In the genomic region with DNA sequence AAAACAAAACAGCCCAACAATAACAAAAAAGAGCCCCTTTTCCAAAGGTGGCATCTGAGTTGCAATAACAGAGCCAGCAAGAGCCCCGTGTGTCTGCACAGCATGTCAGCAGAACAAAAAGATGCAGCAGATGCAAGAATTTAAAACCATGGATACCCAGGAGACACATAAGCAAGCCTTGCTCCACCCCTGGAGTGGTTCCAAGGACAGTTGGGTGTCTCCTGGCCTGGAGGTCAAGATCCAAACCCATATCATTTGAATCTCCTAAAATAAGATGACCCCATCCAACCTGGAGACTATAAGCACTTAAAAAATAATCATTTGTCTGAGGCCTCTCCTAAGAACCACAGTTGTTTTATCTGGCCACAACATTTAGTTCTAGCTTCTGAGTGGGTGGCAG, we compare ENCODE assay signal across 26 mouse cellular contexts.
DNase-seq lines count a peak whose midpoint lies in the region; ATAC-seq lines count a peak whose summit lies in the region.
"Had no signal": no experiment of that assay in that cellular context is flagged by ENCODE, and none has a peak within 500 bp of the region (broad histone marks: within the 10 kb centered on the region; RNA-seq: fewer than 3 reads in every experiment).

No protein-coding gene starts in this region.

- no peaks in the 10 kb centered on the region for H3K27me3 ChIP-seq in embryonic facial prominence, embryonic 15.5 days
- peaks cover 14% of the 10 kb centered on the region; the same call in 1 of the 2 replicates for H3K27me3 ChIP-seq in embryonic facial prominence, embryonic 10.5 days (replicated peaks; ENCODE audit: low read depth, poor library complexity, severe bottlenecking)
- H3K27me3 ChIP-seq in midbrain, embryonic 11.5 days (ENCODE audit: control insufficient read depth, insufficient read depth, low read length): no peaks in the 10 kb centered on the region
- H3K27me3 ChIP-seq in midbrain, embryonic 14.5 days (ENCODE audit: control insufficient read depth, insufficient read depth, low read length): no peaks in the 10 kb centered on the region
- no peaks in the 10 kb centered on the region for H3K27me3 ChIP-seq in liver, embryonic 12.5 days (replicated peaks)
- H3K27me3 ChIP-seq: heart, embryonic 12.5 days; heart, embryonic 15.5 days; intestine, embryonic 15.5 days; Patski had no signal

- no peak overlapping the region for H3K4me2 ChIP-seq in embryonic facial prominence, embryonic 15.5 days (replicated peaks)
- no peak overlapping the region for H3K4me2 ChIP-seq in midbrain, embryonic 11.5 days
- no peak overlapping the region for H3K4me2 ChIP-seq in midbrain, embryonic 14.5 days (ENCODE audit: low read length)
- H3K4me2 ChIP-seq in liver, embryonic 12.5 days: no peak overlapping the region
- H3K4me2 ChIP-seq: heart, embryonic 12.5 days; heart, embryonic 15.5 days; hindbrain, embryonic 13.5 days; intestine, embryonic 15.5 days had no signal

- 54% methylated on average over 1 of the region's 1 CpGs for WGBS in embryonic facial prominence, embryonic 15.5 days
- WGBS in embryonic facial prominence, embryonic 10.5 days: 69% methylated on average over 1 of the region's 1 CpGs
- 55% methylated on average over 1 of the region's 1 CpGs for WGBS in midbrain, embryonic 11.5 days
- 32% methylated on average over 1 of the region's 1 CpGs for WGBS in midbrain, embryonic 14.5 days
- WGBS in liver, embryonic 12.5 days (ENCODE audit: insufficient replicate concordance): 71% methylated on average over 1 of the region's 1 CpGs

- H3K9me3 ChIP-seq in embryonic facial prominence, embryonic 15.5 days (replicated peaks): no peaks in the 10 kb centered on the region
- H3K9me3 ChIP-seq in embryonic facial prominence, embryonic 10.5 days: no peaks in the 10 kb centered on the region
- H3K9me3 ChIP-seq in midbrain, embryonic 11.5 days (ENCODE audit: control insufficient read depth, low read length): no peaks in the 10 kb centered on the region
- no peaks in the 10 kb centered on the region for H3K9me3 ChIP-seq in midbrain, embryonic 14.5 days (ENCODE audit: control insufficient read depth, low read length)
- no peaks in the 10 kb centered on the region for H3K9me3 ChIP-seq in liver, embryonic 12.5 days (replicated peaks)
- H3K9me3 ChIP-seq: G1E; heart, embryonic 12.5 days; heart, embryonic 15.5 days; hindbrain, embryonic 10.5 days; hindbrain, embryonic 13.5 days; intestine, embryonic 15.5 days had no signal

- H3K4me3 ChIP-seq in embryonic facial prominence, embryonic 15.5 days (replicated peaks): no peak overlapping the region
- H3K4me3 ChIP-seq in embryonic facial prominence, embryonic 10.5 days: no peak overlapping the region
- no peak overlapping the region for H3K4me3 ChIP-seq in midbrain, embryonic 11.5 days (ENCODE audit: low read depth, low read length)
- no peak overlapping the region for H3K4me3 ChIP-seq in midbrain, embryonic 14.5 days (replicated peaks; ENCODE audit: low read depth, low read length)
- H3K4me3 ChIP-seq in liver, embryonic 12.5 days: no peak overlapping the region
- H3K4me3 ChIP-seq: heart, embryonic 12.5 days; heart, embryonic 15.5 days; hindbrain, embryonic 10.5 days; hindbrain, embryonic 13.5 days; intestine, embryonic 15.5 days had no signal

- no peak for DNase-seq in embryonic facial prominence, embryonic 10.5 days (ENCODE audit: low spot score)
- DNase-seq in midbrain, embryonic 11.5 days (ENCODE audit: low spot score, missing footprints): peak; percentile 26
- DNase-seq in midbrain, embryonic 14.5 days: no peak
- DNase-seq: adrenal gland, postnatal 10 days; adrenal gland, postnatal 36 days; cerebellum, adult 11 months; cerebellum, adult 2 months; cerebellum, postnatal 10 days; cerebellum, postnatal 36 days; embryo, embryonic 11 days; heart, postnatal 10 days; heart, postnatal 36 days; kidney, adult 11 months had no signal

- no peaks in the 10 kb centered on the region for H3K36me3 ChIP-seq in embryonic facial prominence, embryonic 15.5 days
- no peaks in the 10 kb centered on the region for H3K36me3 ChIP-seq in embryonic facial prominence, embryonic 10.5 days (replicated peaks)
- no peaks in the 10 kb centered on the region for H3K36me3 ChIP-seq in midbrain, embryonic 11.5 days (ENCODE audit: control insufficient read depth, insufficient read depth, low read length)
- no peaks in the 10 kb centered on the region for H3K36me3 ChIP-seq in midbrain, embryonic 14.5 days (ENCODE audit: control insufficient read depth, insufficient read depth, low read length)
- no peaks in the 10 kb centered on the region for H3K36me3 ChIP-seq in liver, embryonic 12.5 days
- H3K36me3 ChIP-seq: G1E; heart, embryonic 12.5 days; heart, embryonic 15.5 days; hindbrain, embryonic 10.5 days; hindbrain, embryonic 13.5 days; intestine, embryonic 15.5 days had no signal

- no peak for ATAC-seq in embryonic facial prominence, embryonic 15.5 days (ENCODE audit: insufficient number of reproducible peaks, low FRiP score, low TSS enrichment, low read depth)
- no peak for ATAC-seq in midbrain, embryonic 11.5 days (ENCODE audit: low FRiP score)
- no peak for ATAC-seq in midbrain, embryonic 14.5 days (ENCODE audit: low FRiP score, low TSS enrichment)
- peak; percentile 15; the same call in 1 of the 2 replicates for ATAC-seq in megakaryocyte-erythroid progenitor cell, adult 5-6 weeks (replicated peaks; ENCODE audit: low FRiP score, low TSS enrichment, poor library complexity, severe bottlenecking)
- ATAC-seq in liver, embryonic 12.5 days: no peak
- ATAC-seq in CD4-positive, CD25-positive, alpha-beta regulatory T cell, adult 4 months: no peak
- ATAC-seq: hindbrain, embryonic 16.5 days; intestine, embryonic 15.5 days; Patski had no signal

- 0 out of 2 replicates have a peak overlapping the region, but pooled peaks have one; percentile 14 for H3K27ac ChIP-seq in embryonic facial prominence, embryonic 15.5 days (replicated peaks)
- H3K27ac ChIP-seq in embryonic facial prominence, embryonic 10.5 days (replicated peaks): no peak overlapping the region
- H3K27ac ChIP-seq in midbrain, embryonic 11.5 days (ENCODE audit: low read depth, low read length): no peak overlapping the region
- no peak overlapping the region for H3K27ac ChIP-seq in midbrain, embryonic 14.5 days (replicated peaks; ENCODE audit: low read depth, low read length)
- no peak overlapping the region for H3K27ac ChIP-seq in liver, embryonic 12.5 days
- H3K27ac ChIP-seq: heart, embryonic 15.5 days; hindbrain, embryonic 10.5 days; hindbrain, embryonic 13.5 days; intestine, embryonic 15.5 days had no signal

- peaks cover 34% of the 10 kb centered on the region for H3K4me1 ChIP-seq in embryonic facial prominence, embryonic 15.5 days
- peaks cover 17% of the 10 kb centered on the region for H3K4me1 ChIP-seq in embryonic facial prominence, embryonic 10.5 days
- peaks cover 5% of the 10 kb centered on the region; the same call in 1 of the 2 replicates for H3K4me1 ChIP-seq in midbrain, embryonic 11.5 days (ENCODE audit: control insufficient read depth, insufficient read depth, low read length)
- no peaks in the 10 kb centered on the region for H3K4me1 ChIP-seq in midbrain, embryonic 14.5 days (ENCODE audit: control insufficient read depth, insufficient read depth, low read length)
- peaks cover 15% of the 10 kb centered on the region for H3K4me1 ChIP-seq in liver, embryonic 12.5 days
- H3K4me1 ChIP-seq: heart, embryonic 12.5 days; heart, embryonic 15.5 days had no signal

- H3K9ac ChIP-seq in embryonic facial prominence, embryonic 15.5 days: no peak overlapping the region
- no peak overlapping the region for H3K9ac ChIP-seq in midbrain, embryonic 11.5 days (ENCODE audit: low read length)
- H3K9ac ChIP-seq in midbrain, embryonic 14.5 days (replicated peaks; ENCODE audit: low read length): no peak overlapping the region
- H3K9ac ChIP-seq in liver, embryonic 12.5 days: no peak overlapping the region
- H3K9ac ChIP-seq: forebrain, postnatal 0 days; heart, embryonic 12.5 days; heart, embryonic 15.5 days; hindbrain, embryonic 13.5 days; intestine, embryonic 15.5 days had no signal
